Comparison of ENCODE assay signal across 13 mouse cellular contexts in genomic region chr1:182074265-182074664, GRCm38 (mm10). TPM values are rescaled to one million over a fixed set of nuclear protein-coding genes. Genes with fewer than 3 reads are reported as not detected.
DNase-seq lines count a peak whose midpoint lies in the region; ATAC-seq lines count a peak whose summit lies in the region.
"Had no signal": no experiment of that assay in that cellular context is flagged by ENCODE, and none has a peak within 500 bp of the region (broad histone marks: within the 10 kb centered on the region; RNA-seq: fewer than 3 reads in every experiment).

No protein-coding gene starts in this region.

- peaks cover 4% of the 10 kb centered on the region; the same call in 1 of the 2 replicates for H3K36me3 ChIP-seq in kidney, embryonic 15.5 days
- H3K36me3 ChIP-seq: forebrain, embryonic 10.5 days; liver, embryonic 13.5 days had no signal

- DNase-seq in gastrocnemius, adult 18-20 months (ENCODE audit: low spot score): peak; percentile 74
- no peak for DNase-seq in gastrocnemius, postnatal 10 days
- peak; percentile 31 to 48 for DNase-seq in kidney, postnatal 4 days
- DNase-seq in gastrocnemius, postnatal 36 days: peak; percentile 39 to 55
- DNase-seq in retina, embryonic 14.5 days (ENCODE audit: low spot score): peak; percentile 47
- no peak for DNase-seq in left cerebral cortex, postnatal 14 days (ENCODE audit: low spot score in 2 of 2)
- DNase-seq in cerebellum, adult 11-12 months: no peak
- DNase-seq: adrenal gland, postnatal 14 days; B cell, adult 2 months; liver, embryonic 13.5 days; thymus, adult 18-20 months had no signal

- intact Hi-C loops in gastrocnemius, postnatal 36 days (cut with DNase I): no loop called here
- intact Hi-C loops in left cerebral cortex, postnatal 14 days (cut with DNase I): no loop called here

- no peaks in the 10 kb centered on the region for H3K27me3 ChIP-seq in kidney, embryonic 15.5 days
- H3K27me3 ChIP-seq: liver, embryonic 13.5 days had no signal

- no peak overlapping the region for H3K27ac ChIP-seq in kidney, embryonic 15.5 days
- H3K27ac ChIP-seq: forebrain, embryonic 10.5 days; liver, embryonic 13.5 days had no signal

- H3K4me3 ChIP-seq in kidney, embryonic 15.5 days (replicated peaks): no peak overlapping the region
- H3K4me3 ChIP-seq: forebrain, embryonic 10.5 days; liver, embryonic 13.5 days had no signal

- H3K9me3 ChIP-seq in kidney, embryonic 15.5 days (replicated peaks): no peaks in the 10 kb centered on the region

- 72% methylated on average over 10 of the region's 10 CpGs for WGBS in kidney, embryonic 15.5 days

- H3K4me1 ChIP-seq in kidney, embryonic 15.5 days: no peaks in the 10 kb centered on the region
- H3K4me1 ChIP-seq: forebrain, embryonic 10.5 days; liver, embryonic 13.5 days had no signal

- H3K4me2 ChIP-seq in kidney, embryonic 15.5 days: no peak overlapping the region
- H3K4me2 ChIP-seq: liver, embryonic 13.5 days had no signal

- H3K9ac ChIP-seq in kidney, embryonic 15.5 days: no peak overlapping the region
- H3K9ac ChIP-seq: liver, embryonic 13.5 days had no signal

- no peak for ATAC-seq in kidney, embryonic 15.5 days (replicated peaks; ENCODE audit: low FRiP score)

RNA-seq across cellular contexts. Expression of gene Srp9, which starts 50.3 kb away (rescaled TPM):
- 10 to 100 TPM; 43.1 to 44.7 TPM for total RNA-seq in gastrocnemius, adult 18-20 months (2021)
- total RNA-seq in gastrocnemius, postnatal 10 days (2021): 10 to 100 TPM; 37.9 to 41.8 TPM
- 151 and 159 TPM in 2 replicates for polyA plus RNA-seq in kidney, embryonic 15.5 days (2015; fragmentation: Nextera tagmentation; extraction: Ambion mirVana)
- 10 to 100 TPM; 38.7 to 42.4 TPM for total RNA-seq in gastrocnemius, postnatal 36 days (2021)
- 10 to 100 TPM; 55.2 to 57.1 TPM for total RNA-seq in left cerebral cortex, postnatal 14 days (2021)

RNA-seq across cellular contexts. Expression of gene Enah, which starts 54.5 kb away (rescaled TPM):
- total RNA-seq in gastrocnemius, adult 18-20 months (2021): 100 to 1,000 TPM in 1 of 2 experiments, 10 to 100 TPM in 1; 45.0 to 176 TPM
- 100 to 1,000 TPM in 1 of 2 experiments, 10 to 100 TPM in 1; 98.5 to 134 TPM for total RNA-seq in gastrocnemius, postnatal 10 days (2021)
- 14.5 and 17.3 TPM in 2 replicates for polyA plus RNA-seq in kidney, embryonic 15.5 days (2015; fragmentation: Nextera tagmentation; extraction: Ambion mirVana)
- total RNA-seq in gastrocnemius, postnatal 36 days (2021): 10 to 100 TPM; 50.1 to 69.1 TPM
- 100 to 1,000 TPM; 137 to 151 TPM for total RNA-seq in left cerebral cortex, postnatal 14 days (2021)

Comparison
In these comparisons a context has a peak if more than half of its experiments do, and no peak if none do; other contexts are left out.
1. DNase-seq: peak in gastrocnemius, adult 18-20 months (single experiment), kidney, postnatal 4 days (2 of 2), gastrocnemius, postnatal 36 days (2 of 2) and retina, embryonic 14.5 days (single experiment); none in gastrocnemius, postnatal 10 days (single experiment), left cerebral cortex, postnatal 14 days (0 of 2) and cerebellum, adult 11-12 months (single experiment).